Mouse (Mus musculus): ENCODE measurements around the gene Slc39a7.
A peak's percentile ranks its signal among the peaks of the same experiment; 100 is the strongest.
"Not testable (repeated sequence)": the region's sequence is repeated elsewhere in the genome, so short reads cannot be mapped to it uniquely, and the experiment has no call there.

The Slc39a7 gene

DNA sequence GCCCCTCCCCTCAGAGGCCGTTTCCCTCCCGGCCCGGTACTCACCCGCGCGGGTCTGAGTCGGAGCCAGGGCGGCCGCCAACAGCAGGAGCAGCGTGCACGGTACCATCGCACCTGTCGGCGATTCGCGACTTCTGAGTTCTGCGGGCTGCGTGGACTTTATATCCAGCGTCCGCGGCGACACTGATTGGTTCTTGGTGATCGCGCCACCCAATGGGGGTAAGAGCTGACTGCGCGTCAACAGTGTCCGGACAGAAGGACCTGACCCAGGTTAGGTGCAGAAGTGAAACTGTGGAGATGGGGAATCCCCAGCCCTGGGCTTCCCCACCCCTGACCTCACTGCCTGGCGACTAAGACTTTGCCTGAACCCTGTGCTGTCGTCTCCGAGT, 31.3 kb downstream of the Slc39a7 start, which contains the start of gene H2-K1:
Gene H2-K1 (minus strand): TSS at position 198 of the 388 bp plus-strand sequence.
- DNase-seq (ENCODE audit: low read depth, low spot score), result no peak

DNA sequence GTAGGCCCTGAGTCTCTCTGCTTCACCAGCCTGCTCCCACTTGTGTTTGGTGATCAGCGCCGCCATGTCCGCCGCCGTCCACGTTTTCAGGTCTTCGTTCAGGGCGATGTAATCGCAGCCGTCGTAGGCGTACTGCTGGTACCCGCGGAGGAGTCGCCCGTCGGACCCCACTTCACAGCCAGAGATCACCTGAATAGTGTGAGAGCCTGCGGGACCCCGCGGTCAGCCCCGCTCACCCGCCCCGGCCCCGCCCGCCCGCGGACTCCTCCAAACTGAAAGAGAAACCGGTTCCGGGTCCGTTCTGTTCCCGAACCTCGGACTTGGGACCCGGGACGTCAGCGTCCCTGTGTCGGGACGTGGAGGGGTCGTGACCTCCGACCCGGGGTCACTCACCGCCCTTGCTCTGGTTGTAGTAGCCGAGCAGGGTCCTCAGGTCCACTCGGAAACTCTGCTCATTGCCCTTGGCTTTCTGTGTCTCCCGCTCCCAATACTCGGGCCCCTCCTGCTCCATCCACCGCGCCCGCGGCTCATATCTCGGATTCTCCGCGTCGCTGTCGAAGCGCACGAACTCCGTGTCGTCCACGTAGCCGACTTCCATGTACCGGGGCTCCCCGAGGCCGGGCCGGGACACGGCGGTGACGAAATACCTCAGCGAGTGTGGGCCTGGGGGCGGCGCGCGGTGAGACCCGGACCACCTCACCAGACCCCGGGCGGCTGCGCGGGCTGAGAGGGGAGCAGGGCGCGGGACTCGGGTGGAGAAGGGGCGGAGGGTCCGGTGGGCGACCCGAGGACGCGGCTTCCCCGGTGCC, 31.9 kb downstream of the Slc39a7 start:
- DNase-seq (ENCODE audit: low read depth, low spot score), result no peak

DNA sequence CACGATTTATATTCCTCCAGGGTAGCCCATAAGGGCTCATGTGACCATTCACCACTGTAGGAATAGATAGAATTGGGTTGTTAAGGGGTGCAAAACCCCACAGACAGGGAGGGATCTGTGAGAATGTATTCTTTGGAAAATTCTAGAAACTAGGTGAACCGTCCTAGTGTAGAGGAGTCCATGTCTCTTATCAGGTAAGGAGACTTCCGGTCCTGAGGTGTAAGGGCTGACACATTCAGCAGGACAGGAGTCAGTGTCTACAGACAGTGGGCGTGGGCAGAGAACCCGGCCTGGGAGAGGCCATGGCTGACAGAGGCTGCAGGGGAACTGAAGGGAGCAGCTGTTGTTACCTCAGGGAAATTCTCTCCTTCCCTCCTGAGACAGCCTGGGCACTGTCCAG, 32.8 kb downstream of the Slc39a7 start:
- DNase-seq (ENCODE audit: low read depth, low spot score), result not testable (repeated sequence)

DNA sequence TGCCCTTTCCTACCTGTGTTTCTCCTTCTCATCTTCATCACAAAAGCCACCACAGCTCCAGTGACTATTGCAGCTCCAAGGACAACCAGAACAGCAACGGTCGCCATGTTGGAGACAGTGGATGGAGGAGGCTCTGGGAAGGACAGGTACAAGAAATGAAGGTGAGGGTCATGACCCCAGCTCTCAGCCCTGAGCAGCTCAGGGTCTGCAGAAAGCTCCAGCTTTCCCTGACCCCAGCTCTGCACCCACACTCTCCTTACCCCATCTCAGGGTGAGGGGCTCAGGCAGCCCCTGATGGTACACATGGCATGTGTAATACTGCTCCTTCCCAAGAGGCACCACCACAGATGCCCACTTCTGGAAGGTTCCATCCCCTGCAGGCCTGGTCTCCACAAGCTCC, 34.5 kb downstream of the Slc39a7 start:
- DNase-seq (ENCODE audit: low read depth, low spot score), result not testable (repeated sequence)

DNA sequence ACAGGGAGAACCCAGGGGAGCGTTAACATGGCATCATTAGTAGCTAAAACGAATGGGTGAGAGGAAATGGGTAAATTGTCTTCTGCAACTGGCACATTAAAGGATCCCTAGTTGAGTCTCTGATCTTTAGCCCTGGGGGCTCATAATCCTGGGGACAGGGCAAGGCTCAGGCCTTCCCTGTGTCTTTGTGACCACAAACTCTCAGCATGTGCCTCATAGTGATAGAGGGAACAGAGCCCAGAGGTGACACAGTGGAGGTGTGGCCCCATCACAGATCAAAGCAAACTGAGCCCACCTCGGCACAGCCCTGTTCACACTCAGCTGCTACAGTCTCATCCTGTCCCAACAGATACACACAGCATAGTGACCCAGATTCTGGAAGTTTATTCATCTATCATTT, 35.8 kb downstream of the Slc39a7 start:
- DNase-seq (ENCODE audit: low read depth, low spot score), result no peak

DNA sequence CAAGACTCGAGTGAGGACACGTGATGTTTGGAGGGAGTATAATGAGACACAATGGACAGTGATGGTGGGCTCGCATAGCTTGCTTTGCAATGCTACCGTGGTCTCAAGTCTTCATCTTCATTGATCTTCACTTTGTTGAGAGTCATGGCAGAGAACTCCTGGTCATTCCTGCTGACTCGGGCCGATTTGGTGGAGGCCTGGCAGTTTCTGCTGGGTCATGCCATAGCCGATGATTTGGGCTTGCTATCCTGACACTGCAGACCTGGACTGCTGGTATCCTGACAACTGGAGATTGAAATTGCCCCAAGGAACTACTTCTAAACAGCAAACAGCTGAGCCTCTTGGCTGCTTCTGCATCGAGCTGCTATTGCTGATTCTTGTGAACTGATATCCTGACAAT, 36.5 kb downstream of the Slc39a7 start:
- no peak for DNase-seq (ENCODE audit: low read depth, low spot score)

DNA sequence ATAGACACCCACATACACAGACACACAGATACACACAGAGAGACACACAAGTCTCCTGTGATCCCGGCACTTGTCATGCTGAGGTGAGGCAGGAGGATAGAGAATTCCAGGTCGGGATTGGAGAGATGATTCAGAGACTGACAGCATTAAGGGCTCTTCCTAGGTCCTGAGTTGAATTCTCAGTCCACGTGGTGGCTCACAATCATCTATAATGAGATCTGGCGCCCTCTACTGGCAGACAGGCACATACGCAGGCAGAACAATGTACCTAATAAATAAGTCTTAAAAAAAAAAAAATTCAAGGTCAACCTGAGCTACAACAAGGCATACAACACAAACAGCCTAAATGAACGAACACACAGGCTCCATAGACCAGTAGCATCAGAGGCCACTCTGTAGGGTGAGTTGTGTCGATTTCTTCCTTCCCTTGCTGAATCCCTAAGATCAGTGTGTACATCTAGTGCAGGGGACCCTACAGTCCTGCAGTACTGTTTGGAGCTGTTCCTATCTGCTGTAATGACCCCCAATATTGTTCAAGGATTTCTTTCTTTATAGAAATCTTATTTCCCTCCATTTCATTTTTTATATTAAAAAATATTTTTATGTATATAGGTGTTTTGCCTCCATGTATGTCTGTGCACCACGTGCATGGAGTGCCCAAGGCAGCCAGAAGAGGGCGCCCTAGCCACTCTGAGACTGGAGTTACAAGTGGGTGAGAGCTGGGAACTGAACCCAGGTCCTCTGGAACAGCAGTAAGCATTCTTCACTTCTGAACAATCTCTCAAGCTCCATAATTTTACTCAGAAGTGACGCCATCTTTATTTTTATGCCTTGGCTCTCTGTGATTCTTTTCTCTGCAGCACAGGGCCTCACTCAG, 39.5 kb downstream of the Slc39a7 start:
- peak; percentile 61 for DNase-seq (ENCODE audit: low read depth, low spot score)

DNA sequence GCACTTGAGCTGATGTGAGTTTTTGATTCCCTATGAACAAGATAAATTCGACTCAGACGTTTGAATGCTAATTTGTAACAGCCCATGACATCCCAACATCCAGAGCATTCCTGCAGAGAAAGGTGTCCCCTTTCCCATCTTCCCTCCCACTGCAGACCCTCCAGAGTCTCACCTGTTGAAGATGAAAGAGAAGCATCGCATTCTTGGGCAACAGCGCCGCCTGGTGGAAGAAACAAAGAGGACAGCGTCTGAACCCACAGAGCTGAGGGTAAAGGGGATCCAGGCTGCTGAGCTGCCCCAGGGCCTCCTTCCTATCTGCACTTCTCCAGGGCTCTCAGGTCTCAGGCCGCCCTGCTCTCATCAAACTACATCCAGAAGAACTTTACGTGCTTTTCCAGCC, 49.3 kb downstream of the Slc39a7 start:
- not testable (repeated sequence) for DNase-seq (ENCODE audit: low read depth, low spot score)

DNA sequence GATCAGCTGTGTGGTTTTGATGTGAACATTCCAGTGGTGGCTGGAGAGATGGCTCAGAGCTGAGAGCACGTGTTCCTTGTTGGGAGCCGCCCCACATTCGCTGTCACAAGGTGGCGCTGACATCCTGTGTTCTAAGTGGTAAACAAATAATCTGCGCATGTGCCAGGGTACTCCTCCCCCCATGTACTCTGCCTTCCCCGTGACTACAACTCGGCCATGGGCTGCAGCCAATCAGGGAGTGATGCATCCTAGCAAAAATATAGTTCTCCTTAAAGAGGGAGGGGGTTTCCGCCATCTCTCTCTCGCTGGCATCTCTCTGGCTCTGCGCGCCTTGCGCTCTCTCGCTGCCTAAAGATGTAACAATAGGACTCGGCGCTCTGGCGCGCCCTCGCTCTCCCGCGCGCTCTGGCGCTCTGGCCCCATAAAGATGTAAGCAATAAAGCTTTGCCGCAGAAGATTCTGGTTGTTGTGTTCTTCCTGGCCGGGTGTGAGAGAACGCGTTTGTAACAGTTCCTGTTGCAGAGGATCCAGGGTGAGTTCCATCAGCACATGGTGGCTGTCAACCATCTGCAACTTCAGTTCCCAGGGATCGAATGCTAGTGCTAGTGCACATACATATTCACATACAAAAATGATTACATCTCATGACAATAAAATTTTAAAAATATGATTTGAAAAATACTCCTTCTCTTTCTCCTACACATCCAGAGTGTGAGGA, 50.1 kb downstream of the Slc39a7 start:
- peak; percentile 86 for DNase-seq (ENCODE audit: low read depth, low spot score)

DNA sequence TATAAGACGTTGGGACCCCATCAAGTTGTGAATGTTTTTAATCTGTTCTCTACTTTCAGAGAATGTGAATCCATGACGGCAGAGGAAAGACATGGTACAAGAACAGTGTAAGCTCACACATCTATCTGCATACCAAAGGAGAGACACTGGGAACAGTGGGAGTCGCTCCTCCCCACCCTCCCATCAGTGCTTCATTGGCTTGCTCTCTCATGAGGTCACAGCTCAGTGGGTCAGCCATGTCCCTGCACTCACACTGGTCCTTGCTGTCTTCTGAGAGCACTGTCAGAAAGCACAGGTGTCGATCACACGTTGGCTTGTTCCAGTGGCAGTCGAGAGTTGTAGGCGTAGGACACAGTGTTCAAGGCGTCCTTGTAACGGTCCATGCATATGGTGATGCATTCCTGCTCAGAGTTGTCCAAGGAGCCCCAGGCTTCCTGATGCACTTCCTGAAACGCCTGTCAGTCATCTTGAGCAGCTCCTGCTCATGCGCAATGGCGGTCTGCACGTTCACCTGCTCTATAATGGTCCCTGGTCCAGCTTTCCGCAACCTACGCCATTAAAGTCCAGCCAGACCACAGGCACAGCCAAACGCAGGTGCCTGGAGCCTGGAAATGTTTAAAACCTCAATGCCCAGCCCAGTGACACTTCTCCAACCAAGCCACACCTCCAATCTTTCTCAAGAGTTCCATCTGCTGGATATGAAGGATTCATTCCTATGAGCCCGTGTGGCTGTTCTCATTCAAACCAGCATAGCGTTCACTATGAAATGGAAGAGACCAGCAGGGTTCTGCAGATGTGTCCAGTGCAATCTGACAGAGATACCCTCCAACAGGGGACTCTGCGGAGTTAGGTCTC, 51.1 kb downstream of the Slc39a7 start:
- no peak for DNase-seq (ENCODE audit: low read depth, low spot score)

DNA sequence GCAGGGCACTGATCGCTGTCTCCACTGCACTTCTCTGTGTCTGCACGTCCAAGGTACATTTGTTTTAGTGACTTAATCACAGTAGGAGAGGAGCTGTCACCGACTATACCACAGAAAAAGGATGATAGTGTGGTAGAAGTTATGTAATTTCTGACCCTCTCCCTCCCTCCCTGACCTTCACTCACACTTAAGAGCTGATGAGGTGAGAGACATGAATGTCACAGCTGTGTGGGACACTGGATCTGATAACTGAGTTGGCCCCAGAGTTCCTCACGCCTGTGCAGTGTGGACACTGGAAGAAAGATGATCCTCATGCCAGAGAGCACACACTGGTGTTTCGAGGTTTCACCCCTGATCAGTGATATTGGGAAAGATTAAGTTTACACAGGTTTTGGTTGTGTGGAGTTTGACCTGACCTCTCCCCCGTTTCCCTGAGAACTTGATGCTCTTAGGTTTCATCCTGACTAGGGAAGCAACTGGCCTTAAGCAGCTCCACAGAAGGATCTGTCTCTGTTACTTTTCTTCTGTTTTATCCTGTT, 51.9 kb downstream of the Slc39a7 start:
- no peak for DNase-seq (ENCODE audit: low read depth, low spot score)

DNA sequence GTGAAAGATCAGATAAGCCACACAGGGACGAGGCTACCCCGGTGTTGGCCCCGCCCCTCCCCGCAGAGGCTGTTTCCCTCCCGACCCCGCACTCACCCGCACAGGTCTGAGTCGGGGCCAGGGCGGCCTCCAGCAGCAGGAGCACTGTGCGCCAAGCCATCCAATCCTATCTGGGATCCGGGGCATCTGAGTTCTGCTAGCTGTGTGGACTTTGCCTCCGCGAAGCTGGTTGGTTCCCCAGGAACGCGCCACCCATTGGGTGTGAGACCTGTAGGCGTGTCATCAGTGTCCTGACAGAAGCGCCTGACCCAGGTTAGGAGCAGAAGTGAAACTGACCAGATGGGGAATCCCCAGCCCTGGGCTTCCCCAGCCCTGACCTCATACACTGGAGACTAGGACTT, 52.9 kb downstream of the Slc39a7 start:
- peak; percentile 81 for DNase-seq (ENCODE audit: low read depth, low spot score)

Measured in retina, adult 2 months (tissue).